Mouse (Mus musculus) CH12.LX (cell line): ENCODE results near the gene Ttll8.

Source experiments
- CTCF ChIP-seq, 2 experiments: IDR thresholded peaks in 1 of 2; conservative IDR thresholded peaks in 1 of 2; 2 replicates each; pipeline ENCODE4 v1.5.1; 2011 to 2012; ENCODE audit warnings: low read depth in 2 of 2, low read length in 2 of 2, improper control_type of control experiment in 1 of 2, inconsistent platforms in 1 of 2, mild to moderate bottlenecking in 1 of 2, moderate library complexity in 1 of 2
- E2F4 ChIP-seq: IDR thresholded peaks from 2 replicates; pipeline ENCODE4 v1.6.1; 2011; ENCODE audit warnings: low read depth, low read length, improper control_type of control experiment; ENCODE audit not compliant: insufficient replicate concordance
- GABPA ChIP-seq: IDR thresholded peaks from 2 replicates; pipeline ENCODE4 v1.6.1; 2012; ENCODE audit warnings: low read depth, low read length, improper control_type of control experiment, inconsistent platforms; ENCODE audit not compliant: insufficient replicate concordance
- NRF1 ChIP-seq: IDR thresholded peaks from 2 replicates; pipeline ENCODE4 v1.6.1; 2014; ENCODE audit warnings: low read depth, mild to moderate bottlenecking, inconsistent platforms, low read length, improper control_type of control experiment, moderate library complexity
- POLR2A ChIP-seq: IDR thresholded peaks from 2 replicates; pipeline ENCODE4 v1.6.1; 2011; ENCODE audit warnings: low read depth, mild to moderate bottlenecking, improper control_type of control experiment, low read length

GRCm38 (mm10) chr15:88954368-88955072, at the start of gene Ttll8:
- TF ChIP-seq POLR2A (no peak), GABPA (no peak), CTCF (conservative IDR thresholded peaks at IDR 0.05 in 1 of 2, IDR thresholded peaks at IDR 0.05 in 1 of 2; ENCODE audit: low read depth in 2 of 2, low read length in 2 of 2) (no peak), NRF1 (no peak), E2F4 (no peak)
